Mouse (Mus musculus) gastrocnemius, postnatal 14 days (tissue): Measurements from ENCODE around the gene Rccd1. TPM values are rescaled to one million over a fixed set of nuclear protein-coding genes. Genes with fewer than 3 reads are reported as not detected.

Experiments used
- DNase-seq: peaks from one replicate; pipeline ENCODE4 v3.0.0; 2021; ENCODE audit warnings: mixed read lengths
- intact Hi-C: fragments of 180-260 bp; cut with DNase I; formaldehyde crosslinking; loops from one replicate; pipeline ENCODE4 v1.15.1; 2025; ENCODE audit warnings: low total_unique reads
- long read RNA-seq, 2 experiments: library from polyadenylated mRNA; stranded (forward); transcript quantifications; one replicate each; pipeline ENCODE4 v2.0.0; 2021
- total RNA-seq, 2 experiments: library from RNA; stranded (reverse); gene quantifications; 2 replicates each; pipeline ENCODE4 v1.2.3; 2021

Gene Rccd1
- total RNA-seq = 1 to 10 TPM; 7.5 to 9.6 TPM
- long read RNA-seq, experiment 1, partial matches to known transcripts = 0 of 6 reads
- long read RNA-seq, experiment 1, other reads (novel, unspliced or antisense) = 5 of 6 reads
- long read RNA-seq, experiment 2, partial matches to known transcripts = 0 of 1 reads
- long read RNA-seq, experiment 2, other reads (novel, unspliced or antisense) = 1 of 1 reads

GRCm38 (mm10) chr7:80324043-80324815, at the start of gene Rccd1:
Rccd1 (minus strand) TSS chr7:80324454.
- peak; percentile 93 for DNase-seq
- intact Hi-C loops = no loop called here

- DNase-seq = no peak
- intact Hi-C loops = no loop called here
Measured at GRCm38 (mm10) chr7:80373850-80374249, 49.6 kb upstream of the Rccd1 start.

GRCm38 (mm10) chr7:80373352-80373751, 49.1 kb upstream of the Rccd1 start:
- DNase-seq = no peak
- intact Hi-C loops = no loop called here

- DNase-seq = no peak
- intact Hi-C loops = no loop called here
Measured at GRCm38 (mm10) chr7:80372667-80373066, 48.4 kb upstream of the Rccd1 start.

GRCm38 (mm10) chr7:80372166-80372565, 47.9 kb upstream of the Rccd1 start:
- intact Hi-C loops = no loop called here
- no peak for DNase-seq

GRCm38 (mm10) chr7:80371041-80371751, 46.9 kb upstream of the Rccd1 start, which contains the start of gene Man2a2:
Man2a2 (minus strand) TSS chr7:80371375.
- DNase-seq = peak; percentile 85
- intact Hi-C loops = loop anchor here (2.0 kb wide), 1 partner anchor 30 kb away; the partner anchor contains the start of gene Unc45a

GRCm38 (mm10) chr7:80370649-80371040, 46.4 kb upstream of the Rccd1 start:
- intact Hi-C loops = loop anchor here (2.0 kb wide), 1 partner anchor 30 kb away; the partner anchor contains the start of gene Unc45a
- peak; percentile 87 for DNase-seq

GRCm38 (mm10) chr7:80369967-80370431, 45.7 kb upstream of the Rccd1 start:
- intact Hi-C loops = loop anchor here (2.0 kb wide), 1 partner anchor 29 kb away; the partner anchor contains the start of gene Unc45a
- DNase-seq = no peak

GRCm38 (mm10) chr7:80369461-80369860, 45.2 kb upstream of the Rccd1 start:
- intact Hi-C loops = no loop called here
- DNase-seq = no peak

GRCm38 (mm10) chr7:80368635-80369421, 44.6 kb upstream of the Rccd1 start:
- DNase-seq = no peak
- intact Hi-C loops = no loop called here

- DNase-seq = no peak
- intact Hi-C loops = no loop called here
Measured at GRCm38 (mm10) chr7:80368009-80368408, 43.8 kb upstream of the Rccd1 start.

- DNase-seq = no peak
- intact Hi-C loops = no loop called here
Measured at GRCm38 (mm10) chr7:80367232-80367631, 43.0 kb upstream of the Rccd1 start.

- peak; percentile 50 for DNase-seq
Measured at GRCm38 (mm10) chr7:80365759-80366158, 41.5 kb upstream of the Rccd1 start.

GRCm38 (mm10) chr7:80360435-80360834, 36.2 kb upstream of the Rccd1 start:
- intact Hi-C loops = no loop called here
- DNase-seq = no peak

More at GRCm38 (mm10) chr7:80365759-80366158, 41.5 kb upstream of the Rccd1 start:
- intact Hi-C loops = no loop called here

- intact Hi-C loops = no loop called here
- no peak for DNase-seq
Measured at GRCm38 (mm10) chr7:80358039-80358438, 33.8 kb upstream of the Rccd1 start.

GRCm38 (mm10) chr7:80357156-80357555, 32.9 kb upstream of the Rccd1 start:
- intact Hi-C loops = no loop called here
- DNase-seq = no peak

- intact Hi-C loops = no loop called here
- no peak for DNase-seq
Measured at GRCm38 (mm10) chr7:80356351-80356750, 32.1 kb upstream of the Rccd1 start.

- DNase-seq = peak; percentile 57
- intact Hi-C loops = no loop called here
Measured at GRCm38 (mm10) chr7:80352920-80353319, 28.7 kb upstream of the Rccd1 start.

GRCm38 (mm10) chr7:80350808-80351207, 26.6 kb upstream of the Rccd1 start:
- intact Hi-C loops = no loop called here

More at GRCm38 (mm10) chr7:80350808-80351207, 26.6 kb upstream of the Rccd1 start:
- no peak for DNase-seq
